Mouse (Mus musculus) frontal cortex, adult 2 months (tissue): ENCODE results near the gene Slc5a11. TPM values are rescaled to one million over a fixed set of nuclear protein-coding genes. Genes with fewer than 3 reads are reported as not detected.
A peak's percentile ranks its signal among the peaks of the same experiment; 100 is the strongest.

Source experiments
- DNase-seq, 2 experiments: peaks; one replicate each; pipeline ENCODE4 v3.0.0; 2022; ENCODE audit warnings: low spot score in 1 of 2; ENCODE audit errors: extremely low spot score in 1 of 2
- polyA plus RNA-seq: library from polyadenylated mRNA; depleted of rRNA; stranded (reverse); fragments of >200 nt; gene quantifications from 2 replicates; pipeline ENCODE4 v1.2.3, GENCODE M21; 2012

Slc5a11 gene
- polyA plus RNA-seq, 1 experiment = 2.8 TPM

DNA sequence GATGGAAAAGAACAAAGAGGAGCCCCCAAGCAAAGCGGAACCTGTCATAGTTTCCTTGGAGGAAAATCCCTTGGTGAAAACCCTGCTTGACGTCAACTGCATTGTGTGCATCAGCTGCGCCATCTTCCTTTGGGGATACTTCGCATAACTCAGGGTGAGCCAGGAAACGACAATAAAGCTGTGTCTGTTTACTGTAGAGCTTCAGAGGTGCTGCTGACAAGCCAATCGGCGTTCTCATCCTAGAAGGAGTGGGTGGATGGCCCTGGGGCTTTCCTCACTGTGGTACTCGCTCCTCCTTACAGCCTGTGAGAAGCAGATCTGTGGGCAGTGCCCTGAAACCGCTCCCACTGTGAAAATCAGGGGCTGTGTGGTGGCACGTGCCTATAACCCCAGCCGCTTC, 58.5 kb downstream of the Slc5a11 start:
- no peak for DNase-seq

DNA sequence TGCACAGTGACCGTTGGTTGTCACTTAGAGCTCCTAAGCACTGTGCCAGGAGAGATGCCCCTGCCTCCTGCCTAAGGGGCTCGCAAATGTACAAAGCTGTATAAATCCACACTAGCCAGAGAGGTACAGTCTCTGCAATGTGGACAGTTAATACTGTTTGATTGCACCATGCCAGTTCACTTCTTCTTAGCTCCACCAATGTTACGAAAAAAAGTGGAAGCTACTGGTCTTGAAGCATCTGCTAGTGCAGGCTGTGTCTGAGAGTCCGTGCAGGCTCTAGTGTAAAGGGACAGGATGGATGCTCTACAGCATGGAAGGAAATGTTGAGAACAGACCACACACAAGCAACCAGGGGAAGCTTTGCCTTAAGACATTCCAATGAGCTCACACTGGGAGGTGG, 62.0 kb downstream of the Slc5a11 start:
- DNase-seq = no peak

DNA sequence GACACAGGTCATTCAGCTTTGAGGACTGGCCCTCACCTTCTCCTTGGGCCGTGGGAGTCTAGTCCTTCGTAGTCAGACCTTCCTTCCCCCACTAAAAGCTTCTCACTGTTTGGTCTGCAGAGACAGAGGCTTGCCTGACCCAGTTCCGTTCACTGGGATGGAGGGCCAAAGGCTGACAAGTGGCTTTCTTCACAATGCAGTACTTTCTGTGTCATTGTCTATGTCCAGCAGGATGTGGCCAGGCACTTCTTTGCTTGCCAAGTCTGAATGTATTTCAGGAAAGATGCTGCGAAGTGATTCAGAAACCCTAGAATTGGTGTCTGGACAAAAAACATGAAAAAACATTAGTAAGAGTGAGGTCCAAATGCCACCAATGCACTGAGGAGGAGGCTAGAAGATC, 65.2 kb downstream of the Slc5a11 start:
- DNase-seq = no peak

DNA sequence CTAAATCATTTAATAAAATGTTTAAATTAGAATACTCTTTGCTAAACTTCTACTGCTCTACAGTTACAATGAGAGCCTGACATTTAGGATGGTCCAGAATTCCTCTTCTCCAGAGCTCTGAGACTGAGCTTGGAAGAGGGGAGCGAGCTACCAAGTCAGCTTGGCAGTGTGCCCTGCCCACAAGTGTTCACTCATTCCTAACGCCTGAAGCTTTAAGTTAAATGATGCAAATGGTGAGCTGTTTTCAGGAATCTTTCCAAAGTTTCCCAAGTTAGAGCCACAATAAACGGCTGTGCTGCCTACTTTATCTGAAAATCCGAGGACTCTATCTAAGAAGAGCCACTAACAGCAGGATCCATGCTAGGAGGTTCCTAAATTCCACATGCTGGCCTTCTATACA, 69.2 kb downstream of the Slc5a11 start:
- peak in 1 of 2 experiments; percentile 40 for DNase-seq

DNA sequence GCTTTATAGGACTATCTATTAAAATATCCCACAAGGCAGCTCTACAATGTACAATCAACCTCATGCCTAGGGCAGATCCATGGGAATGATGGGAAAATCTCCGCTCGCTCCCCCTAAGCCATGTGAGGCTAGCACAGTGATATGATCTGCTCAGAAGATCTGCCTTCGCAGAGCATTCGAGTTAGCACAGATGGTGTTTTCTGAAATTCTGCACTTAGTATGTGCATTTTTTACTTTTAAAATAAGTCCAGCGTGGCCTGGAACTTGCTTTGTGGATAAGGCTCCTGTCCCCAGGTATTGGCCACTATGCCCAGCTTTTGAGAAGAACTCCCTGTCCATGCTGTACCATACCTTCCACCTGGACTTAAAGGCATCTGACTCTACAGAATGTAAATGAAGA, 71.3 kb downstream of the Slc5a11 start:
- DNase-seq = peak in 1 of 2 experiments; percentile 33

DNA sequence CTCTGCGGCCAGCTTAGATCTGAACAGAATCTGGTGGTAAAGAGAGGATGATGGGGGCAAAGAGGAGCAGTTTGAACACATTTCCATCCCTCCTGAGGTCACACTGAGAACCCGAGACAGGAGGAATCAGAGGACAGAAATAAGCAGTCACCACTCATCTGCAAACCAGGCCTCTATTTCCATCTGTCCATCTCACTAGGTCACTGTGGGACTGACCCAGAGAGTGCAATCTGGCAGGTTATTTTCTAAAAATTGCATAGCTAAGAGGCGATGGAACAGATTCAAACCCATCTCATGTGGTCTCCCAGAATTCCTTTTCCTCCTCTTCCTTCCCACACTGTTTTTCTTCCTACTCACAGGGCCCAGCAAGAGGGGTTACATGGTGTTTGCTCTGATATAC, 73.3 kb downstream of the Slc5a11 start:
- no peak for DNase-seq

DNA sequence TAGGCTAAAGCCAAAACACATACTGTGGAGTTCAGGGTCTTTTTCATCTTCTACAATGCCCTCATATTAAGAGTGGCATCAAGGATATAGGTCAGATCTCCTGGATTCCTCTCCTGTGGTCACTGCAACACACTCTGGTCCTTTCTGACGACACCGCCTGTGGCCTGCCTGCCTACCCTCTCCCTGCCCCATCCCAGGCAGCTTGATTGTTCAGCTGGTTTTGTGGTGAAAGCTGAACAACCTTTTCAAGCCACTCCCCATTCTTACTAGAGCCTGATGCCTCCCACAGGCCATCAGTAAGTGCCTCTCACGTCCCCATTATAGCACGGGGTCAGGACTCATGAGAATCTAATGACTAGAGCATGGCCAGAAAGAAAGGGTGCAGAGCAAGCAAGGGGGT, 74.6 kb downstream of the Slc5a11 start:
- DNase-seq = no peak

DNA sequence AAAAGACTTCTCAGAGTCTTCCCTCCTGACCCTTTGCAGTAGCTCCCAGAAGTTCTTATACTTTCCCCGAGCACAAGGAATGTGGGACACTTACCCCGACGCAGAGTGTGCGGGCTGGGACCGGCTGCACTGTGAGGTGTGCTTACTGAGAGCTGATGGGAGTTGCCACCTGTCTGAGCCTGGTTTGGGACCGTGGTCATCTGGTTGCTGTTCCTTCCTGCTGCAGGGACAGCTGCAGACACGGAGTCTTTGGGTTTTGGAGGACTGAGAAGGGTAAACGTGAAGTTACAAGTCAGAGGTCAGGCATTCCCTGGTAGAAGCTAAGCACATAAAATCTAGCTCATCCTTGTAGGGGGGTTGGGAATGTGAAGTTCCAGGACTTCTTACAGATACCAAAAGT, 77.4 kb downstream of the Slc5a11 start:
- no peak for DNase-seq

DNA sequence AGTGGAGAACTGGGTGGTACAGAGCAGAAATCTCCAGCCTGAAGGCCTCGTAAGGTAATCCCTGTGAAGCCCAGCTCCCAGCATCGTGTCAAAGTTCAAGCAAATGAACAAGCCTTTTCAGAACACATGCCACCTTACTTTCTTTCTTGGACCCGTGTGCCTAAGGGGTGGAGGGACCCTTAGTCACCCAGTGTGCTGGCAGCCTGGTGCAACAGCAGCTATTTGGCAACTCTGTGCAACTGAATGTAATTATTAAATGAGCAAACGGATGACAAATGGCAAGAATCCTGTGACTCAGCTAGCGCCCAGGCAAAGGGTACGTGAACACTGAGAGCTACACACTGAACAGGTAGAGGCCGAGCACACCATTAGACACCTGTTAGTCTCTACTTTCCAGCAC, 79.3 kb downstream of the Slc5a11 start:
- no peak for DNase-seq

DNA sequence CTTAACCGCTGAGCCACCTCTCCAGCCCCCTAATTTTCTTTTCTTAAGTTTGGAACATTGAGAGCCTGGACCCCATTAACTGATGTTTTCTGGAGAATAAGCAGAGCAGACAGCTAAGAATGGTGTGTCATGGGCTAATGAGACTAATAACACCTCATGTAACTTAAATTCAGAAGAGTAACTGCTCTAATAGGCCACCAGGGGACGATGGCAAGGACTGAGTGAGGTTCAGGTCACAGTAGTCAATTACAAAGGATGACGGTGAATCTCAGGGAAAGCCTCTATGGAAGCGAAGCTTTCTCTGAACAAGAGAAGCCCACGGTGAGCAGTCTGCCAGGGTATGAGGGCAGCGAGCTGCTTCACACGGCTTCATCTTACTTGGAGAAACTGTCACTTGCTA, 80.8 kb downstream of the Slc5a11 start:
- no peak for DNase-seq

DNA sequence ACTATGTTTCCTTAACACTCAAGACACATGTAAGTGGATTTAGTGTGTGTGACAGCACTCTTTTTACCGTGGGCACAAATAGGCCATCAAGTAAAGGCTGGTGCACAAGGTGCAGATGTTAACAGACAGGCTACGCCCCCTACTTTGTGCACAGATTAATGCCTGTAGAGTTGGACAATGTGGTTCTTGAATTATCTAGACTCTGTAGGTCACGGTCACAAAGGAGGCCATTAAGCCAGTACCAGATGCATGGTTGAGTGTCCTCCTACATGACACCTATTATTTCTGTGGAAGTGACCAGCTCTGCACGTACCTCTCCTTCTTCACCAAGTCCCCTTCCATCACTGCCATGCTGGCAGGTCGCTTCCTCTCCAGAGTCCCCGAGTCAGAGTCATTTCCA, 81.5 kb downstream of the Slc5a11 start:
- DNase-seq = no peak

DNA sequence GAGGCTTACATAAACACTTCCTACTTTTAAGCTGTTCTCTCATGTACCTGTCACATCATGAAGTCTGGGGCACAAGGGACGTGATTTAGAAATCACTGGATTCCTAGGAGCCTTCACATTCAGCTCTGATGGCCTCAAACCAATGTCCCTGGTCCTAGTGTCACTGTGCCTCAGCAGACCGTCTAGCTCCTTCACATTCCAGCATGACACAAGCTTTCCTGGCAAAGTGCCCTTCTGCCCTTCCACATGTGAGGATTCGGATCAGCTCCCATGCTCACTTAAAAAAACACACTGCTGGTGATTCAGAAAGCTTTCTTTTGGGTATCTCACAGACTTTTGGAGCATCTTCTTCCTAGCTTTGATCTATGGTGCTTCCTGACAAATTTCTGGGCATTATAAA, 83.6 kb downstream of the Slc5a11 start:
- DNase-seq = peak in 1 of 2 experiments; percentile 38

DNA sequence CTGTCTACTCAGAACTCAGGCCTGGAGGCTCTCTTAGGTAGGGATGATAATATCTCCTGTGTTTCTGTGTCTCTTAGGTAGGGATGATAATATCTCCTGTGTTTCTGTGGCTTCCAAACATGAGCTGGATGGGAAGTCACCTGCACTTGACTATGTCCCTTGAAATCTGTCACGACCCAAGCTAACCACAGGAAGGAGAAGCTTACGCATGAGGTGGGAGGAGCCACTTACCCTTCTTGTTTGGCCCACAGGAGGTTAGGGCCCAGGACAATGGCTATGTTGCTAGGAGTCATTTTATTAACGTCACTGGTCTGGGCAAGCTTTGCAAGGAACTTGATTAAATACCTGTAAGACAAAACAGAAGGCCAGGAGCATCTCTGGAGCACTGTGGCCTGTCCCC, 85.7 kb downstream of the Slc5a11 start:
- no peak for DNase-seq

DNA sequence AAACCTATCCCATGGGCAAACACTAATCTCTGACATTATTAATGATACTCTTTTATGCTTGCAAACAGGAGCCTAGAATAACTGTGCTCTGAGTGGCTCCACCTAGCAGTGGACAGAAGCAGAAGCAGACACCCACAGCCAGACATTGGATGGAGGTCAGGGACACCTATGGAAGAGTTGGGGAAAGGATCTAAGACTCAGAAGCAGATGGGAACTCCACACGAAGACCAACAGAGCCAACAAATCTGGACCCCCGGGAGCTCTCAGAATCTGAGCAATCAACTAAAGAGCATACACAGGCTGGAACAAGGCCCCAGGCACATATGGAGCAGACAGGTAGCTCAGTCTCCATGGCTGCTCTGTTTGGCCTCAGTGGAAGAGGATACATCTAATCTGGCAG, 90.8 kb downstream of the Slc5a11 start:
- no peak for DNase-seq

DNA sequence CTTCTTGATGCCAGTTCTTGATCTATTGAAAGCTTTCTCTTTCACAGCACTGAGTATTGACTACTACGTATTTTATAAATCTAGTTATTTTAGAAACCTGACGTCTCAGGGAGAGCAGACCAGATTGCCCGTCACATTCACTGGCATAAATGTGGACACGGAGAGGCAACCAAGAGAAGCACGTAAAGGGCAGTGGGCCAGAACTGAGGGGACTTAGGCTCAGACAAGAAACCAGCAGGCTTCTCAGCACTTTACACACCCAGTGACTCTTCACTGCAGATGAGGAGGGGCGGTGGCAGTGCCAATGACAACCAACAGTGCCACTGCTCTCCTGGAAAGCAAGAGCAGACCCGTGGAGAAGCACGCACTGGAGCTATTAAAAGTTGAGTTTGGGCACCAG, 92.7 kb downstream of the Slc5a11 start:
- DNase-seq = no peak

DNA sequence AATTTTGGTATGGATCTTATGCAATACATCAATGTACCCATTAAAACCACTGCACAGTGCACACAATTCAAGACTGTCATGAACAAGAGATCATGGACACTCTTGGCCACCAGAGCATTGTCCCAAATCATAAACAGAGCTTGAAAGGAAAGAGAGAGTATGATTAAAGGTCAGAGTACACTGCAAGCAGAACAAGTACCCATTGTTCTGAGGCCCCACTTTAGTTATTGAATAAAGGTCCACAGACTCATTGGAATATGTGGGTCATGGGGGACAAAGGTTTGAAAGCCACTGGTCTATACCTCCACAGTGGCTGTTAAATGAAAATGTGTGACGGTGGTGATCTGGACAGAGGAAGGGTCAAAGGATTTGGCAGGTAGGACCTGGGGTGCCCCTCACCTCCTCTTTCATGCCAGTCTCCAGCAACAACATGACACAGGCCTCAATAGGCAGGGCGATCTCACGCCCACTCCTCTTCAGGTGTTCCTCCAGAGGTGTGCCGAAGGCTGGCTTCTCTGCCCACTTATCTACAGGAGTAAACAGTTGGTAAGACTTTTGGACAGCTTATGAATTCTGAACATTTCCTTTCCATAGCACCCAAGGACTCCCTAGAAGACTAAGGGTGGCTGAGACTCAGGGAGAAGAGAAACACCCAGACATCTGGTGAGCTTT, 93.4 kb downstream of the Slc5a11 start:
- DNase-seq = no peak

DNA sequence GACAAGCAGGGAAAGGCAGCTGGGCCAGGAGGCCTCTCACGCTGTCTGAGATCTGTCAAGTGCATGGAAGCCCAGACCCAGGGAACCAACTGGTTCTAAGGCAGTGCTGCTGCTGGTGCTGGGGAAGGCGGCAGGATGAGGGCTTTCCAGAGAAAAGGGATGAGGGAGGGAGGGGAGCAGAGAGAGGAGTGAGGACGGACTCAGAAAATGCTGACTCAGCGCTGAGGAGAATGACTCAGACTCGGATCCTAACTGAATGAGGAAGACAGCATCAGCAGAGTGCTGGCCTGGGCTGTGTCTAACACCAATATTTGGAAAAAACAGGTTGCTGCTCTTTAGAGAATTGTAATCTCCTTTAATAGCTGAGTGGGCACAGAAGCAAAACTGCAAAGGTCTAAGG, 97.3 kb downstream of the Slc5a11 start:
- DNase-seq = peak in 1 of 2 experiments; percentile 56

DNA sequence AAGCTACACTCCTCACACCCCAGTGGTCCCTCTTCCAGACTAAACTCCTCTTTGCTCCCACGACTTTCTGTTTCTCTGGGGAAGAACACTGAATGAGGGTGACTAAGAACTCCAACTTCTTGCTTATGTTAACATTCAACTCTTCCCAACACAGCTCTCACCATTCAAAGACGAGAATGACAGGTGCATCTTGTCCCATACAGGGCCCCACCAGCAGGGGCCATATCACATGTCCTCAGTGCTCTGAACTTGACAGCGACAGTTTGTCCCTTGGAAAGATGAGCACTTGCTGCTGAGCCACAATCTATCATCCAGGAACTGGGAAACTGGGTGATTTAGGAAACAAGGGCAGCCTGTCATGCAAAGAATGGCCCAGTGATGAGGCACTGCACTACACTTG, 98.2 kb downstream of the Slc5a11 start:
- DNase-seq = no peak

DNA sequence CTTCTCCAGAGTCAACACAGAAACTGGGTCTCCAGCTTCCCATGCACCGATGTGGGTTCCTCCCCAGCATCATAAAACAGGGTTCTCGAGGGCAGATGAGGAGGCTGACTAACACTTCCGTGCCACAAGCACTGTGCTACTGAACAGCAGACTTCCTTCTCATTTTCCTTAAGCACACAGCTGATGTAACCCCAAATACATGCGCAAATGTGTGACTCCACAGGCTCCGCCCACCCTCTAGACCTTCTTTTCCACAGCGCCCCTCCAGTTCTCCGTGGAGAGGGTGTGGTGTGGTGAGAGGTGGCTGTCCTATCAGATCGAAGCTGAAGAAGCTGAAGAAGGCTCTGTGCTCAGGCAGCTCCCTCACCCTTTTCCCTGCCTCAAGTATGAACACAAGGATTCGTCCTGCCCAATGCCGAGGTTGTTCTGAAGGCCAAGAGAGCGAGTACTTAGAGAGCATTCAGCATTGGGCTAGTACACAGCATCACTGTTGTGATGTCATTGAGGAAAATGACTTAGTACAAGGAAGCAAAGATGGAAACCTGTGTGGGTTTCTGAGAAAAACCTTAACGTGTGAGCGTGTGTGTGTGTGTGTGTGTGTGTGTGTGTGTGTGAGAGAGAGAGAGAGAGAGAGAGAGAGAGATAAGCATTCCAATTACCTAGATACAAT, 108.0 kb downstream of the Slc5a11 start:
- no peak for DNase-seq
